Mouse (Mus musculus): ENCODE measurements around the gene Ppp1r15a. TPM values are rescaled to one million over a fixed set of nuclear protein-coding genes. Genes with fewer than 3 reads are reported as not detected.

Gene Ppp1r15a
- polyA plus RNA-seq, 1 experiment from 2014 or later = 18.4 TPM

Other genes with a start within 250 kb of the Ppp1r15a start
- not detected in 2 replicates for gene Slc6a21, start 248.8 kb downstream of the Ppp1r15a start, polyA plus RNA-seq (2015; fragmentation: Nextera tagmentation; extraction: Ambion mirVana)
- gene Trpm4, start 192.5 kb downstream of the Ppp1r15a start, polyA plus RNA-seq (2015; fragmentation: Nextera tagmentation; extraction: Ambion mirVana) = 9.4 and 12.0 TPM in 2 replicates
- gene Hrc, start 191.0 kb downstream of the Ppp1r15a start, polyA plus RNA-seq (2015; fragmentation: Nextera tagmentation; extraction: Ambion mirVana) = 0.75 and 0.79 TPM in 2 replicates
- 27.3 and 29.5 TPM in 2 replicates for gene Ppfia3, start 159.2 kb downstream of the Ppp1r15a start, polyA plus RNA-seq (2015; fragmentation: Nextera tagmentation; extraction: Ambion mirVana)
- gene Lin7b, start 155.7 kb downstream of the Ppp1r15a start, polyA plus RNA-seq (2015; fragmentation: Nextera tagmentation; extraction: Ambion mirVana) = 48.2 and 58.3 TPM in 2 replicates
- 166 and 190 TPM in 2 replicates for gene Snrnp70, start 130.5 kb downstream of the Ppp1r15a start, polyA plus RNA-seq (2015; fragmentation: Nextera tagmentation; extraction: Ambion mirVana)
- gene Kcna7, start 120.6 kb downstream of the Ppp1r15a start, polyA plus RNA-seq (2015; fragmentation: Nextera tagmentation; extraction: Ambion mirVana) = 0.08 and 0.09 TPM in 2 replicates
- gene Ntf5, start 112.6 kb downstream of the Ppp1r15a start, polyA plus RNA-seq (2015; fragmentation: Nextera tagmentation; extraction: Ambion mirVana) = 0.91 TPM in 1 of 2 replicates, not detected in the other
- gene Lhb, start 105.4 kb downstream of the Ppp1r15a start, polyA plus RNA-seq (2015; fragmentation: Nextera tagmentation; extraction: Ambion mirVana) = 0.24 TPM in 1 of 2 replicates, not detected in the other
- 21.7 and 24.0 TPM in 2 replicates for gene Gys1, start 91.4 kb downstream of the Ppp1r15a start, polyA plus RNA-seq (2015; fragmentation: Nextera tagmentation; extraction: Ambion mirVana)
- 92.7 and 114 TPM in 2 replicates for gene Ruvbl2, start 88.2 kb downstream of the Ppp1r15a start, polyA plus RNA-seq (2015; fragmentation: Nextera tagmentation; extraction: Ambion mirVana)
- gene Ftl1, start 66.4 kb downstream of the Ppp1r15a start, polyA plus RNA-seq (2015; fragmentation: Nextera tagmentation; extraction: Ambion mirVana) = 4,883 and 5,335 TPM in 2 replicates
- gene Bax, start 59.4 kb downstream of the Ppp1r15a start, polyA plus RNA-seq (2015; fragmentation: Nextera tagmentation; extraction: Ambion mirVana) = 224 and 236 TPM in 2 replicates
- gene Tulp2, start 44.4 kb downstream of the Ppp1r15a start, polyA plus RNA-seq (2015; fragmentation: Nextera tagmentation; extraction: Ambion mirVana) = 0.15 and 0.59 TPM in 2 replicates
- not detected in 2 replicates for gene Gm45808, start 39.5 kb downstream of the Ppp1r15a start, polyA plus RNA-seq (2015; fragmentation: Nextera tagmentation; extraction: Ambion mirVana)
- gene Dhdh, start 37.5 kb downstream of the Ppp1r15a start, polyA plus RNA-seq (2015; fragmentation: Nextera tagmentation; extraction: Ambion mirVana) = 4.2 and 4.8 TPM in 2 replicates
- gene Nucb1, start 15.9 kb downstream of the Ppp1r15a start, polyA plus RNA-seq (2015; fragmentation: Nextera tagmentation; extraction: Ambion mirVana) = 140 and 158 TPM in 2 replicates
- 4.3 and 4.7 TPM in 2 replicates for gene Plekha4, start 62 bp upstream of the Ppp1r15a start, polyA plus RNA-seq (2015; fragmentation: Nextera tagmentation; extraction: Ambion mirVana)
- 0.93 TPM in 1 of 2 replicates, not detected in the other for gene Hsd17b14, start 28.6 kb upstream of the Ppp1r15a start, polyA plus RNA-seq (2015; fragmentation: Nextera tagmentation; extraction: Ambion mirVana)
- 25.4 and 31.9 TPM in 2 replicates for gene Bcat2, start 43.9 kb upstream of the Ppp1r15a start, polyA plus RNA-seq (2015; fragmentation: Nextera tagmentation; extraction: Ambion mirVana)
- 0.17 and 2.3 TPM in 2 replicates for gene Fgf21, start 89.2 kb upstream of the Ppp1r15a start, polyA plus RNA-seq (2015; fragmentation: Nextera tagmentation; extraction: Ambion mirVana)
- 0.69 TPM in 1 of 2 replicates, not detected in the other for gene Fut1, start 91.0 kb upstream of the Ppp1r15a start, polyA plus RNA-seq (2015; fragmentation: Nextera tagmentation; extraction: Ambion mirVana)
- 0.14 TPM in 1 of 2 replicates, not detected in the other for gene Izumo1, start 95.5 kb upstream of the Ppp1r15a start, polyA plus RNA-seq (2015; fragmentation: Nextera tagmentation; extraction: Ambion mirVana)
- gene Rasip1, start 101.2 kb upstream of the Ppp1r15a start, polyA plus RNA-seq (2015; fragmentation: Nextera tagmentation; extraction: Ambion mirVana) = 15.4 and 17.6 TPM in 2 replicates
- gene Mamstr, start 113.7 kb upstream of the Ppp1r15a start, polyA plus RNA-seq (2015; fragmentation: Nextera tagmentation; extraction: Ambion mirVana) = 4.5 and 5.6 TPM in 2 replicates
- gene Fut2, start 140.1 kb upstream of the Ppp1r15a start, polyA plus RNA-seq (2015; fragmentation: Nextera tagmentation; extraction: Ambion mirVana) = 0.36 and 2.5 TPM in 2 replicates
- gene Ntn5, start 157.8 kb upstream of the Ppp1r15a start, polyA plus RNA-seq (2015; fragmentation: Nextera tagmentation; extraction: Ambion mirVana) = 1.7 and 1.9 TPM in 2 replicates
- gene Sec1, start 168.1 kb upstream of the Ppp1r15a start, polyA plus RNA-seq (2015; fragmentation: Nextera tagmentation; extraction: Ambion mirVana) = 0.47 and 0.77 TPM in 2 replicates
- 57.0 and 71.4 TPM in 2 replicates for gene Car11, start 173.6 kb upstream of the Ppp1r15a start, polyA plus RNA-seq (2015; fragmentation: Nextera tagmentation; extraction: Ambion mirVana)
- gene Dbp, start 178.8 kb upstream of the Ppp1r15a start, polyA plus RNA-seq (2015; fragmentation: Nextera tagmentation; extraction: Ambion mirVana) = 3.3 and 3.9 TPM in 2 replicates
- gene Rpl18, start 189.2 kb upstream of the Ppp1r15a start, polyA plus RNA-seq (2015; fragmentation: Nextera tagmentation; extraction: Ambion mirVana) = 573 and 682 TPM in 2 replicates
- gene Sphk2, start 191.7 kb upstream of the Ppp1r15a start, polyA plus RNA-seq (2015; fragmentation: Nextera tagmentation; extraction: Ambion mirVana) = 23.0 and 25.7 TPM in 2 replicates
- gene Fam83e, start 194.9 kb upstream of the Ppp1r15a start, polyA plus RNA-seq (2015; fragmentation: Nextera tagmentation; extraction: Ambion mirVana) = 0.50 and 1.5 TPM in 2 replicates
- not detected in 2 replicates for gene Spaca4, start 199.5 kb upstream of the Ppp1r15a start, polyA plus RNA-seq (2015; fragmentation: Nextera tagmentation; extraction: Ambion mirVana)

Measured in neural tube, embryonic 15.5 days (tissue).